Mouse (Mus musculus): ENCODE results near the gene Pcyox1. TPM values are rescaled to one million over a fixed set of nuclear protein-coding genes. Genes with fewer than 3 reads are reported as not detected.

Gene Pcyox1
- polyA plus RNA-seq, 1 experiment from 2014 or later, result 99.4 TPM

DNA sequence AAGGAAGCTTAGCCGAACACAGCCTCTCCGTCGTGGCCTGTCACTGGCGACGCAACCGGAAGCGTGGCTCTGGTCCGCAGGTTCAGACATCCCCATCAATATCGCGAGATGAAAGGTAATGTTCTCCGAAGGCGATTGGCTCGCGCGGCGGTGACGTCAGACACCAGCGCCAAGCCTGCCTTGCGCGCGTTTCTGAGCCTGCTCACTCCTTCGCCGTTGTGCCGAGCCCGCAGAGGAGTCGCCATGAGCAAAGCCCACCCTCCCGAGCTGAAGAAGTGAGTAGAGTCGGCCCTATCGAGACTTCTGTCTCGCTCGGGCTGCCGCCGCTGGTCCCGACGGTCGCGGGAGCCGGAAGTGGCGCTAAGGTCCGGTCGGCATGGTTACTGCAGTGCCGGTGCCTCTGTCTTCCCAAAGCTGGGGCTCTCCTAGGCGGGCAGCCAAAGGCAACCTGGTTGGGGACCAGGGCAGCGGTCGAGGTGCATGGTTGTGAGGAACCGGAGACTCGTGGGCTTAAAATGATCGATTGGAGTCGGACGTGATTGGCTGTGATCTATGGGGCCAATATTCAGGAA lies 25.5 kb downstream of the Pcyox1 start:
- Histone ChIP-seq H3K36me3 (peaks cover 58% of the 10 kb centered on the region), H3K27me3 (ENCODE audit: insufficient read depth, poor library complexity, severe bottlenecking) (no peaks in the 10 kb centered on the region), H3K4me3 (peak overlapping the region; percentile 73), H3K27ac (peak overlapping the region; percentile 94), H3K9me3 (no peaks in the 10 kb centered on the region), H3K4me1 (replicated peaks) (peaks cover 32% of the 10 kb centered on the region)
- DNase-seq (ENCODE audit: low spot score), result peak; percentile 97
- WGBS, result under 1% methylated on average over 50 of the region's 50 CpGs

DNA sequence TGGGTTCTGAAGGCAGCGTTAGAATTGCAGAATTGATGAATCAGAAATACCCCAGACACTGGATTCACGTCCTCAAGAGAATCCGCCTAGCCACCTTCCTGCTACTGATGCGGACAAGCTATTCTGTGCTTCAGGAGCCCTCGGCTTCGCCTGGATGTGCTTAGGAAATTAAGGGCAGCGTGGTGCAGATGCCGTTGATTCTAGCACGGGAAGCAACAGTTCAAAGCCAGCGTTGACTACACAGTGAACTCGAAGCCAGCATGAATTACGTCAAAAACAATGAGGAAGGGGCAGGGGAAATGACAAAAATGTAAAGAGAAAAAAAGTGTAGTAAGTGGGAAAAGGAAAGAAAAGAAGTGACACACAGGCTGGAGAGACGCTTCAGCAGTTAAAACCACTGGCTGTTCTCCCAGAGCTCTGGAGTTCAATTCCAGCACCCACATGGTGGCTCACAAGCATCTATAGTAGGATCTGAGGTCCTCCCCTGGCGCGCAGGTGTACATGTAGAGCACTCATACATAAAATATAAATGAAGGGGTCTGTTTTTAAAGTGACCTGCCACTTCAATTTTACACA lies 26.1 kb downstream of the Pcyox1 start, which contains the start of gene Snrpg:
Gene Snrpg, plus strand, starts transcription at position 541 of the 576 bp plus-strand sequence.
- H3K27ac ChIP-seq, result peak within 1 kb of the TSS; percentile 94
- no peaks in the 10 kb centered on the region for H3K9me3 ChIP-seq
- peak within 1 kb of the TSS; percentile 73 for H3K4me3 ChIP-seq
- H3K36me3 ChIP-seq, result peaks cover 52% of the 10 kb centered on the region
- WGBS, result 24% methylated on average over 15 of the region's 15 CpGs
- no peaks in the 10 kb centered on the region for H3K27me3 ChIP-seq (ENCODE audit: insufficient read depth, poor library complexity, severe bottlenecking)
- peak; percentile 23 for DNase-seq (ENCODE audit: low spot score)
- peaks cover 38% of the 10 kb centered on the region for H3K4me1 ChIP-seq (replicated peaks)

DNA sequence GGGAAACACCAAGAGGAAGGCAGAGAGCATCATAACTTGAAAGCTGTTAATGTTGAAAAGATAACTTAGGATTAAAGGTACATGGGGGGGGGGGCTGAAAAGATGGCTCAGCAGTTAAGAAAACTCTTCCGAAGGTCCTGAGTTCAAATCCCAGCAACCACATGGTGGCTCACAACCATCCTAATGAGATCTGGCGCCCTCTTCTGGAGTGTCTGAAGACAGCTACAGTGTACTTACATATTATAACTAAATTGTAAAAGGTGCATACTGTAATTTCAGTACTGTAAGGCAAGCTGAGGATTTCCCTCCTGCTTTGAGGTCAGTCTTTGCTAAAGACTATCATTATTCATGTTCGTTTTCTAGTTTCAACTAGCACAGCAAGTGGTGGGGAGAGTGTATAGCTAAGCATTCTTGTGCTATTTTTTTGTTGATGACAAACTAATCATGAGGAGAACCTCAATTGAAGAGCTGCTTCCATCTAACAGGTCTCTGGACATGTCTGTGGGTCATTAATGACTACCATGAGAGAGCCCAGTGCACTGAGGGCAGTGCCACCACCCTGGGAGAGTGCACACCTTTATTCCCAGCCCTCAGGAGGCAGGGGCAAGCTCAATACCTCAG lies 26.8 kb downstream of the Pcyox1 start:
- 58% methylated on average over 3 of the region's 3 CpGs for WGBS
- Histone ChIP-seq H3K9me3 (no peaks in the 10 kb centered on the region), H3K4me3 (peak overlapping the region; percentile 73), H3K36me3 (peaks cover 46% of the 10 kb centered on the region), H3K27ac (peak overlapping the region; percentile 94), H3K27me3 (ENCODE audit: insufficient read depth, poor library complexity, severe bottlenecking) (no peaks in the 10 kb centered on the region), H3K4me1 (replicated peaks) (peaks cover 38% of the 10 kb centered on the region)
- peak; percentile 15 for DNase-seq (ENCODE audit: low spot score)

DNA sequence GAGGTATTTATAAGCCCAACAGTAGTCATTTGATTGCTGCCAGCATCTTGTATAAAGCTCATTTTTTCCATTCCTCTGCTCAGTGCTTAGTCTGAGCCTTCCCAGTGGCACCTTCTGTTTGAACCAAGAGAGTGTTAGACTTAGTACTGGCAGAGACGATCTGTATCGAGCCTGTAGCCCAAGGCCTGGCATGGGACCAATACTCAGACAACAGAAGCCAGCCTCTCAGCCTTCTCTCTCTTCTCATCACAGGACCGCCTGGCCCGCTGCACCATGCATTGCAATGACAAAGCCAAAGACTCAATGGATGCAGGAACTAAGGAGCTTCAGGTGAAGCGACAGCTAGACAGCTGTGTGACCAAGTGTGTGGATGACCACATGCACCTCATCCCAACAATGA lies 28.5 kb downstream of the Pcyox1 start:
- Histone ChIP-seq H3K4me1 (replicated peaks) (peaks cover 50% of the 10 kb centered on the region), H3K9me3 (no peaks in the 10 kb centered on the region), H3K27ac (no peak overlapping the region), H3K36me3 (peaks cover 30% of the 10 kb centered on the region), H3K4me3 (no peak overlapping the region), H3K27me3 (ENCODE audit: insufficient read depth, poor library complexity, severe bottlenecking) (no peaks in the 10 kb centered on the region)
- WGBS, result 94% methylated on average over 5 of the region's 5 CpGs
- no peak for DNase-seq (ENCODE audit: low spot score)

DNA sequence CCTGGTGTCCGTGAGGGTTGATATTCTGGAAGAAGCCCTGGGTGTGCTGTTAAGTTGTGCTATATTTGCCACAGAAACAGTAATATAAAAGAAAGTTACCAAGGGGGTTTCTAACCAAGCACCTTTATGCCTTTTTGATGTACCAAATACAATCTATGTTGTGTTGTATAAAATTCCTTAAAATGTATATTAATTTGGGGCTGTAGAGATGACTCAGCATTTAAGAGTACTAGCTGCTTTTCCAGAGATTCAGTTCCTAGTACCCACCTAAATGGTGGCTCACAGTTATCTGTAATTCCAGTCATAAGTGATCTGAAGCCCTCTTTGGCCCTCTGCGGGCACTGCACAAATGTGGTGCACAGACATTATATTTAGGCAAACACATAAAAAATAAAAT lies 30.1 kb downstream of the Pcyox1 start:
- Histone ChIP-seq H3K27ac (0 out of 2 replicates have a peak overlapping the region, but pooled peaks have one; percentile 94), H3K36me3 (peaks cover 26% of the 10 kb centered on the region), H3K4me1 (replicated peaks) (peaks cover 34% of the 10 kb centered on the region), H3K4me3 (peak overlapping the region; percentile 82), H3K27me3 (ENCODE audit: insufficient read depth, poor library complexity, severe bottlenecking) (no peaks in the 10 kb centered on the region), H3K9me3 (no peaks in the 10 kb centered on the region)
- no peak for DNase-seq (ENCODE audit: low spot score)
- 82% methylated on average over 2 of the region's 2 CpGs for WGBS

DNA sequence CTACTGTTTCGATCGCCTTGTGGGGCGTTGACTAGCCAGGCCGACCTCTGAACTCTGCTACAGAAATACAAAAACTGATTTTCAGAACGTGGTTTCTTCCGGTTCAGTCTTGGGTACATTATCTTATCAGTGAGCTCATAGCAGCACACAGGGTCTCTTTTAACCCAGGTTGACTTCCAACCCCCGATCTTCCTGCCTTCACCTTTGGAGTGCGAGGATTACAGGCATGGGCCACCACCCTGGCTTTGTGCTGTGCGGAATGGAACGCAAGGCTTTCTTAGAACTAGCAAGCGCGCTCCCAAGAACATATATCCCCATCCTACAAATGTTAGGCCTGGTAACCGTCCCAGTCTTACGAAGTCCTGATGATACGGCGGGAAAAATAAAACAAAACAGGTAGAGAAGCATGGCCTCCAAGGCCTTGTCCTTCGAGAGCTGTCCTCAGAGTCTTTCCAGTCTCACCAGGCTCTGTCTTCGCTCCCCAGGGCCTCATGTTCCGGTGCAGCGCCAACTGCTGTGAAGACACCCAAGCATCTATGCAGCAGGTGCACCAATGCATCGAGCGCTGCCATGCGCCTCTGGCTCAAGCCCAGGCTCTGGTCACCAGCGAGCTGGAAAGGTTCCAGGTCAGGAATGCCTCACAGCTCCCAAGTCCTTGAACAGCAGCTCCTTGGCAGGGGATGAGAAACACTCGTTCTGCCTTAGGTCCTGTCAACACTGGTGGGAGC lies 30.7 kb downstream of the Pcyox1 start:
- Histone ChIP-seq H3K4me3 (peak overlapping the region; percentile 82), H3K9me3 (no peaks in the 10 kb centered on the region), H3K27ac (peak overlapping the region; percentile 94), H3K4me1 (replicated peaks) (peaks cover 34% of the 10 kb centered on the region), H3K27me3 (ENCODE audit: insufficient read depth, poor library complexity, severe bottlenecking) (no peaks in the 10 kb centered on the region), H3K36me3 (peaks cover 26% of the 10 kb centered on the region)
- DNase-seq (ENCODE audit: low spot score), result no peak
- 51% methylated on average over 25 of the region's 25 CpGs for WGBS

DNA sequence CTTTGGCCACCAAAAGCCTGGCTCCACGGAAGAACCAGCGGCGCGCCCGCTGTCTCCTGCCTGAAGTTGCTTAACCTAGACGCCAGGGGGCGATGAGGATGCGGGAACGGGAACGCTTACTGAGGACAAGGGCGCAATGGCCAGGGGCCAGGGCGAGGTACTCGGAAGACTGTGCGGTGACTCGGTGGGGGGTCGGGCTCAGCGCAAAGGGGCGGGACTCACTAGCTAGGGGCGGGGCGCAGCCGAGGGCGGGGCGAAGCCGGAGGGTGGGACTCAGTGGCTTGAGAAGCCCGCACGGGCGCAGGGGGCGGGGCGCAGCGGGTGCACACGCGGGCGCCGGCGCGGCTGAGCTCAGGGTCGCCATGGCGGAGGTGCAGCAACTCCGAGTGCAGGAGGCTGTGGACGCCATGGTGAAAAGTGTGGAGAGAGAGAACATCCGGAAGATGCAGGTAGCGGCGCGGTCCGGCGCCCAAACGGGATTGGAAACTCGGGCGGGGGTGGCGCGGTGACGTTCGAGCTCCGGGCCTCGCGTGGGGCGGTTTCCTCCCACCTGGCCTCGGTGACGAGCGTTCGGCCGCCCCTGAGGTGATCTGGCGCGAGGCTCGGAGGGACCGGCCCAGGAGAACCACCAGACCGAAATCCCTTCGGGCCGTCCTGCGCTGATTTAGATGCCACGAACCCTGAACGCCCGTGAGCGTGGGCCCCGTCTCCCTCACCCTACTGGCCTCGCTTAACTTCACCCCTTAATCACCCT lies 31.4 kb downstream of the Pcyox1 start, which contains the start of gene Fam136a:
Gene Fam136a, plus strand, starts transcription at position 276 of the 754 bp plus-strand sequence.
- Histone ChIP-seq H3K4me3 (peak within 1 kb of the TSS; percentile 82), H3K27me3 (ENCODE audit: insufficient read depth, poor library complexity, severe bottlenecking) (no peaks in the 10 kb centered on the region), H3K9me3 (no peaks in the 10 kb centered on the region), H3K4me1 (replicated peaks) (peaks cover 29% of the 10 kb centered on the region), H3K36me3 (peaks cover 26% of the 10 kb centered on the region), H3K27ac (peak within 1 kb of the TSS; percentile 94)
- peak; percentile 99 for DNase-seq (ENCODE audit: low spot score)
- under 1% methylated on average over 76 of the region's 76 CpGs for WGBS

DNA sequence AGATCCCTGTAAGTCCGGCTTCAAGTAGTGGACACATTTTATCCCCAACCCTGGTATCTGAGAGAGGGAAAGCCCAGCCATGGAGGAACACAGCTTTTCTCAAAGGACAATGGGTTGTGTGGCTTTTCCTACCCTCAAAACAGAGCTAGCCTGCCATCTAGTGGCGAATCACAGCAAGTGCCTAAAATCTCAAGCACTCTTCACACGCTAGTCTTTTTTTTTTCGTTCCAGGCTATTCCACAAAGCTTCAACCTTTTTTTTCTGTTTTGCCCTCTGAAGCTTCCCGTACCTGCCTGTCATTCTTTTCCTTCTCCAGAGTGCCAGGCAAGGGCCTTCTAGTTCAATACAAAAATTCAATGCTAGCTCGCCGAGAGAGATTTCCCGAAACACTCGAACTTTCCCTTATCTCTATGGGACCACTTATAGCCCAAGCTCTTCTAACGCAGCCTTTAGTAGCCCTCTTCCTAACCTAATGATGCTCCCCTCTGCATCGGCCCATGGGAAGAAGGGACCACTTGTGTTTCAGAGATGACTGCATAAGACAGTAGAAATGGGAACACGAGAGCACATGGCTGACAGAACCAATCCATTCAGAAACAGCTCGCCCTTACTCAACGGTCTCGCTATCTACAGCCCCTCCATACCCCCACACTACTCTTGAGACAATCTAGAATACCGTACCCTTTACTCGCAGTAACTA lies 32.4 kb downstream of the Pcyox1 start:
- H3K4me3 ChIP-seq, result peak overlapping the region; percentile 82
- 5% methylated on average over 17 of the region's 17 CpGs for WGBS
- H3K27me3 ChIP-seq (ENCODE audit: insufficient read depth, poor library complexity, severe bottlenecking), result no peaks in the 10 kb centered on the region
- peak overlapping the region; percentile 94 for H3K27ac ChIP-seq
- DNase-seq (ENCODE audit: low spot score), result peak; percentile 81
- H3K9me3 ChIP-seq, result no peaks in the 10 kb centered on the region
- peaks cover 26% of the 10 kb centered on the region for H3K4me1 ChIP-seq (replicated peaks)
- peaks cover 23% of the 10 kb centered on the region for H3K36me3 ChIP-seq

DNA sequence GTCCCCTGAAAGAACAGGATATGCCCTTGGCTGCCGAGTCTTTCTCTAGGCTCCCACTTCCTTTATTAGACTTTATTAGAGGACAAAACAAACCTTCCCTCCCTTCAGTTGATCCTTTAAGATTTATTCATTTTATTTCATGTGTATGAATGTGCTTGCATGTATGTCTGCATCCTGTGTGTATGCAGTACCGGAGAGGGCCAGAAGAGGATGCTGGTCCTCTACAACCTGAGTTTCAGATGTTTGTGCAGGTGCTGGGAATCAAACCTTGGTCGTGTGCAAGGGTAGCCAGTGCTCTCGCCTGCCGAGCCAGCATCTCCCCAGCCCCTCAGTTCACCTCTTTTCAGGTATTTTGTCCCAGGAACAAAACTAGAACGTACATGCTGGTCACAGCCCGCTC lies 35.6 kb downstream of the Pcyox1 start:
- H3K4me1 ChIP-seq (replicated peaks), result peaks cover 20% of the 10 kb centered on the region
- WGBS, result 85% methylated on average over 7 of the region's 7 CpGs
- H3K4me3 ChIP-seq, result no peak overlapping the region
- no peak overlapping the region for H3K27ac ChIP-seq
- H3K9me3 ChIP-seq, result no peaks in the 10 kb centered on the region
- DNase-seq (ENCODE audit: low spot score), result no peak
- H3K36me3 ChIP-seq, result no peaks in the 10 kb centered on the region
- no peaks in the 10 kb centered on the region for H3K27me3 ChIP-seq (ENCODE audit: insufficient read depth, poor library complexity, severe bottlenecking)

DNA sequence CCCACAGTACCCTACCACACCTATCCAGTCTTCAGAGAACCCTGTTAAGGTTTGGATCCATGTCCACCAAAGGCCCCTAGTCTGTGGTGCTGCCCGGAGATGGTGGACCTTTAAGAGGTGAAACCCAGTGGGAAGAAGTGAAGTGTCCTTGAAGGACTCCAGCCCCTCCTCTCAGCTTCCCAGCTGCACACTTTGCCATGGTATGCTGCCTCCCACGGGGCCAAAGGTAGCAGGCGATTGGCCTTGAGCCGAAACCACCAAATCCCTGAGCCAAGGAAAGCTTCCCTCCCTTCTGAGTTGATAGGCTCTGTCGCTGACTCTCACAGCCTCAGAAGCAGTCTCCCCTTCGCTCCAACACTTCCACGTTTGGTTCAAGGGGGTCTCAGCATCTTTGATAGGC lies 36.3 kb downstream of the Pcyox1 start:
- WGBS, result 70% methylated on average over 7 of the region's 7 CpGs
- Histone ChIP-seq H3K27ac (no peak overlapping the region), H3K9me3 (no peaks in the 10 kb centered on the region), H3K36me3 (no peaks in the 10 kb centered on the region), H3K27me3 (ENCODE audit: insufficient read depth, poor library complexity, severe bottlenecking) (no peaks in the 10 kb centered on the region), H3K4me1 (replicated peaks) (peaks cover 14% of the 10 kb centered on the region; the same call in 1 of the 2 replicates), H3K4me3 (no peak overlapping the region)
- no peak for DNase-seq (ENCODE audit: low spot score)

DNA sequence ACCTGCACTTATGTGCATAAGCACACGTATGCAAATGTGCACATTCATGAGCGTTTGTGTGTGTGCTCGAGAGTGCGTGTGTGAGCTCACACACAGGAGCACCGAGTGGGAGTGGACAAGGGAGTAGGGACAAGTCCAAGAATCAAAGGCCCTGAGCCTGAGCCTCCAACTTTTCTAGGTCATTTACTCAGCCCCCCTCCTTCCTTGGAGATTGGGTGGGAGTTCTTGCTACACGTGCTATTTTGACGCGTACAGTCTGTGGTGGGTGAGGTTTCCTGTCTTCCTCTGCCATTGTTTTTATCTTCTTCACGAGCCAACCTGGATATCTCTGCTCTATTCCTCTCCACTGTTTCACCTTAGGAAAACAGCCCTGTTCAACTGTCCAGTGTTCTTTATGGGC lies 40.0 kb downstream of the Pcyox1 start:
- no peak for DNase-seq (ENCODE audit: low spot score)
- Histone ChIP-seq H3K27ac (no peak overlapping the region), H3K4me3 (no peak overlapping the region), H3K9me3 (no peaks in the 10 kb centered on the region), H3K36me3 (no peaks in the 10 kb centered on the region), H3K27me3 (ENCODE audit: insufficient read depth, poor library complexity, severe bottlenecking) (no peaks in the 10 kb centered on the region), H3K4me1 (replicated peaks) (no peaks in the 10 kb centered on the region)
- 89% methylated on average over 9 of the region's 9 CpGs for WGBS

DNA sequence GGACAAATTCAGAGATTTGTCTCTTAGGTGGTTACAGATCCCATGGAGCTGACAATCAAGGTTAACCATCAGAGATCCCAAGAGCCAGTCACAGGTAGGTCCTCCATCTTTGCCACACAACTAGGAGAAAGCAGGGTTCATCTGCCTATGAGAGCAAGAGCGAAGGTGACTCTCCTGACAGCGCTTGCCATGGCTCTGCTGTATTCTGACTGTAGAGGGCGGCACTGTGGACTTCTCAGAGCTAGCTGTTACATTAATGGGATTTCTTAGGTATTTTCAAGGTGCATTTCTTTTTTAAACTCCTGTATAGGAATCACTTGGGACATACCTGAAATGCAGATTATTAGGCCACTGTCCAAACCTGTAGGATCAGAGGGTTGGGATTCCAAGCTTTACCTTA lies 42.0 kb downstream of the Pcyox1 start:
- WGBS, result 59% methylated on average over 3 of the region's 3 CpGs
- Histone ChIP-seq H3K27ac (no peak overlapping the region), H3K4me1 (replicated peaks) (no peaks in the 10 kb centered on the region), H3K4me3 (no peak overlapping the region), H3K27me3 (ENCODE audit: insufficient read depth, poor library complexity, severe bottlenecking) (no peaks in the 10 kb centered on the region), H3K9me3 (no peaks in the 10 kb centered on the region), H3K36me3 (no peaks in the 10 kb centered on the region)
- no peak for DNase-seq (ENCODE audit: low spot score)
